Mouse (Mus musculus): ENCODE results near the gene Iqgap1. TPM values are rescaled to one million over a fixed set of nuclear protein-coding genes. Genes with fewer than 3 reads are reported as not detected.
A peak's percentile ranks its signal among the peaks of the same experiment; 100 is the strongest.

The Iqgap1 gene
- polyA plus RNA-seq, 1 experiment, result 206 TPM

GRCm38 (mm10) chr7:80789534-80789933 is 36.2 kb downstream of the Iqgap1 start:
- H3K27ac ChIP-seq (ENCODE audit: insufficient read depth, low read length), result peak overlapping the region; percentile 70
- TF ChIP-seq POLR2A (IDR thresholded peaks at IDR 0.05; ENCODE audit: low read depth, low read length), result no peak
- no peak for TF ChIP-seq CTCF (IDR thresholded peaks at IDR 0.05; ENCODE audit: borderline replicate concordance, insufficient read depth, low read length)

GRCm38 (mm10) chr7:80789061-80789460 is 36.7 kb downstream of the Iqgap1 start:
- TF ChIP-seq CTCF (IDR thresholded peaks at IDR 0.05; ENCODE audit: borderline replicate concordance, insufficient read depth, low read length) (no peak), POLR2A (IDR thresholded peaks at IDR 0.05; ENCODE audit: low read depth, low read length) (no peak)
- H3K4me3 ChIP-seq (ENCODE audit: insufficient read depth, low read length), result no peak overlapping the region
- H3K27ac ChIP-seq (ENCODE audit: insufficient read depth, low read length), result peak overlapping the region; percentile 70; the same call in 1 of the 2 replicates
- peaks cover 28% of the 10 kb centered on the region for H3K4me1 ChIP-seq (ENCODE audit: control insufficient read depth, insufficient read depth, low read length)

More at GRCm38 (mm10) chr7:80789534-80789933, 36.2 kb downstream of the Iqgap1 start:
- H3K4me3 ChIP-seq (ENCODE audit: insufficient read depth, low read length), result no peak overlapping the region
- peaks cover 25% of the 10 kb centered on the region for H3K4me1 ChIP-seq (ENCODE audit: control insufficient read depth, insufficient read depth, low read length)

GRCm38 (mm10) chr7:80788002-80788401 is 37.8 kb downstream of the Iqgap1 start:
- H3K4me1 ChIP-seq (ENCODE audit: control insufficient read depth, insufficient read depth, low read length), result peaks cover 35% of the 10 kb centered on the region

GRCm38 (mm10) chr7:80786746-80787145 is 39.0 kb downstream of the Iqgap1 start:
- H3K4me1 ChIP-seq (ENCODE audit: control insufficient read depth, insufficient read depth, low read length), result peaks cover 41% of the 10 kb centered on the region
- H3K27ac ChIP-seq (ENCODE audit: insufficient read depth, low read length), result peak overlapping the region; percentile 96
- TF ChIP-seq POLR2A (IDR thresholded peaks at IDR 0.05; ENCODE audit: low read depth, low read length) (0 out of 2 replicates have a peak, but pooled peaks have one; percentile 22), CTCF (IDR thresholded peaks at IDR 0.05; ENCODE audit: borderline replicate concordance, insufficient read depth, low read length) (no peak)
- no peak overlapping the region for H3K4me3 ChIP-seq (ENCODE audit: insufficient read depth, low read length)

More at GRCm38 (mm10) chr7:80788002-80788401, 37.8 kb downstream of the Iqgap1 start:
- Histone ChIP-seq H3K27ac (ENCODE audit: insufficient read depth, low read length) (peak overlapping the region; percentile 71), H3K4me3 (ENCODE audit: insufficient read depth, low read length) (no peak overlapping the region)
- no peak for TF ChIP-seq CTCF (IDR thresholded peaks at IDR 0.05; ENCODE audit: borderline replicate concordance, insufficient read depth, low read length)
- TF ChIP-seq POLR2A (IDR thresholded peaks at IDR 0.05; ENCODE audit: low read depth, low read length), result no peak

GRCm38 (mm10) chr7:80783841-80784240 is 41.9 kb downstream of the Iqgap1 start:
- H3K4me3 ChIP-seq (ENCODE audit: insufficient read depth, low read length), result no peak overlapping the region
- TF ChIP-seq CTCF (IDR thresholded peaks at IDR 0.05; ENCODE audit: borderline replicate concordance, insufficient read depth, low read length) (no peak), POLR2A (IDR thresholded peaks at IDR 0.05; ENCODE audit: low read depth, low read length) (no peak)

GRCm38 (mm10) chr7:80782155-80783109 is 43.3 kb downstream of the Iqgap1 start:
- TF ChIP-seq CTCF (IDR thresholded peaks at IDR 0.05; ENCODE audit: borderline replicate concordance, insufficient read depth, low read length), result no peak
- TF ChIP-seq POLR2A (IDR thresholded peaks at IDR 0.05; ENCODE audit: low read depth, low read length), result no peak
- peak overlapping the region; percentile 30; the same call in 1 of the 2 replicates for H3K27ac ChIP-seq (ENCODE audit: insufficient read depth, low read length)

More at GRCm38 (mm10) chr7:80783841-80784240, 41.9 kb downstream of the Iqgap1 start:
- Histone ChIP-seq H3K4me1 (ENCODE audit: control insufficient read depth, insufficient read depth, low read length) (peaks cover 43% of the 10 kb centered on the region), H3K27ac (ENCODE audit: insufficient read depth, low read length) (no peak overlapping the region)

GRCm38 (mm10) chr7:80781444-80782120 is 44.2 kb downstream of the Iqgap1 start:
- H3K27ac ChIP-seq (ENCODE audit: insufficient read depth, low read length), result peak overlapping the region; percentile 63
- peaks cover 48% of the 10 kb centered on the region for H3K4me1 ChIP-seq (ENCODE audit: control insufficient read depth, insufficient read depth, low read length)
- TF ChIP-seq POLR2A (IDR thresholded peaks at IDR 0.05; ENCODE audit: low read depth, low read length), result no peak
- TF ChIP-seq CTCF (IDR thresholded peaks at IDR 0.05; ENCODE audit: borderline replicate concordance, insufficient read depth, low read length), result no peak
- H3K4me3 ChIP-seq (ENCODE audit: insufficient read depth, low read length), result no peak overlapping the region

More at GRCm38 (mm10) chr7:80782155-80783109, 43.3 kb downstream of the Iqgap1 start:
- H3K4me1 ChIP-seq (ENCODE audit: control insufficient read depth, insufficient read depth, low read length), result peaks cover 48% of the 10 kb centered on the region
- H3K4me3 ChIP-seq (ENCODE audit: insufficient read depth, low read length), result no peak overlapping the region

GRCm38 (mm10) chr7:80778958-80779669 is 46.7 kb downstream of the Iqgap1 start:
- TF ChIP-seq POLR2A (IDR thresholded peaks at IDR 0.05; ENCODE audit: low read depth, low read length) (no peak), CTCF (IDR thresholded peaks at IDR 0.05; ENCODE audit: borderline replicate concordance, insufficient read depth, low read length) (no peak)
- Histone ChIP-seq H3K27ac (ENCODE audit: insufficient read depth, low read length) (peak overlapping the region; percentile 44), H3K4me1 (ENCODE audit: control insufficient read depth, insufficient read depth, low read length) (peaks cover 46% of the 10 kb centered on the region), H3K4me3 (ENCODE audit: insufficient read depth, low read length) (no peak overlapping the region)

GRCm38 (mm10) chr7:80778376-80778775 is 47.4 kb downstream of the Iqgap1 start:
- no peak overlapping the region for H3K4me3 ChIP-seq (ENCODE audit: insufficient read depth, low read length)
- H3K4me1 ChIP-seq (ENCODE audit: control insufficient read depth, insufficient read depth, low read length), result peaks cover 45% of the 10 kb centered on the region
- TF ChIP-seq POLR2A (IDR thresholded peaks at IDR 0.05; ENCODE audit: low read depth, low read length) (no peak), CTCF (IDR thresholded peaks at IDR 0.05; ENCODE audit: borderline replicate concordance, insufficient read depth, low read length) (no peak)
- no peak overlapping the region for H3K27ac ChIP-seq (ENCODE audit: insufficient read depth, low read length)
